10 mouse cellular contexts compared by ENCODE assay signal in the genomic region with DNA sequence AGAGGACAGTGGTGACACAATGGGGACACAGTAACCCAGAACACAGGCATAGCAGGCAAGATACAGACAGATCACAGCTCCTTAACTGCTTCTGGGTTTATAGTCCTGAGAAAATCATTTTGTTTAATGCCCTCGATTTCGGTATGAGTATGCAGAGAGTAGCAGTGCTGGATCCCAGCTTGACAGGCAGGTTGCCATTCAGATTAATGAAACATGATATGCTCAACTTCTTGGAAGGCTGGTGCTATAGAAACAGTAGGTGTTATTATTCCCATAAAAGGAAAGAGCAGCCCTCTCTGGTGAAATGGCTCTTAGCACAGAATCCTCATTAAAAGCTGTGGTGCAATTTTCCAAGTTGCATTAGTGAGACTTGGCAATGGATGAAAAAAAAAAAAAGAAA.
A peak's percentile ranks its signal among the peaks of the same experiment; 100 is the strongest.
DNase-seq lines count a peak whose midpoint lies in the region; ATAC-seq and TF ChIP-seq lines count a peak whose summit lies in the region.
"Had no signal": no experiment of that assay in that cellular context is flagged by ENCODE, and none has a peak within 500 bp of the region (broad histone marks: within the 10 kb centered on the region; RNA-seq: fewer than 3 reads in every experiment).

No protein-coding gene starts in this region.

- H3K36me3 ChIP-seq in embryonic facial prominence, embryonic 14.5 days (ENCODE audit: control insufficient read depth, insufficient read depth, low read length): no peaks in the 10 kb centered on the region
- peaks cover 6% of the 10 kb centered on the region for H3K36me3 ChIP-seq in midbrain, embryonic 14.5 days (ENCODE audit: control insufficient read depth, insufficient read depth, low read length)
- H3K36me3 ChIP-seq: stomach, embryonic 15.5 days had no signal

- no peak for TF ChIP-seq CTCF in left cerebral cortex, adult 2 months (IDR thresholded peaks at IDR 0.05)

- no peak overlapping the region for H3K4me3 ChIP-seq in left cerebral cortex, adult 2 months
- no peak overlapping the region for H3K4me3 ChIP-seq in embryonic facial prominence, embryonic 14.5 days (ENCODE audit: low read depth, low read length)
- H3K4me3 ChIP-seq in midbrain, embryonic 14.5 days (replicated peaks; ENCODE audit: low read depth, low read length): no peak overlapping the region
- H3K4me3 ChIP-seq: stomach, embryonic 15.5 days had no signal

- H3K27ac ChIP-seq in left cerebral cortex, adult 2 months: peak overlapping the region; percentile 50; the same call in 1 of the 2 replicates
- H3K27ac ChIP-seq in embryonic facial prominence, embryonic 14.5 days (replicated peaks; ENCODE audit: low read depth, low read length): peak overlapping the region; percentile 45; the same call in 1 of the 2 replicates
- H3K27ac ChIP-seq in midbrain, embryonic 14.5 days (replicated peaks; ENCODE audit: low read depth, low read length): peak overlapping the region; percentile 74
- H3K27ac ChIP-seq: stomach, embryonic 15.5 days had no signal

- intact Hi-C loops in left cerebral cortex, adult 2 months (cut with DNase I): no loop called here

- peak; percentile 69; the same call in 1 of the 2 replicates for ATAC-seq in embryonic facial prominence, embryonic 14.5 days (ENCODE audit: low read depth)
- no peak for ATAC-seq in midbrain, embryonic 14.5 days (ENCODE audit: low FRiP score, low TSS enrichment)
- ATAC-seq in erythroblast, adult 5-6 weeks (replicated peaks; ENCODE audit: low FRiP score, poor library complexity, severe bottlenecking): no peak

- H3K27me3 ChIP-seq in embryonic facial prominence, embryonic 14.5 days (replicated peaks; ENCODE audit: control insufficient read depth, insufficient read depth, low read length): no peaks in the 10 kb centered on the region
- no peaks in the 10 kb centered on the region for H3K27me3 ChIP-seq in midbrain, embryonic 14.5 days (ENCODE audit: control insufficient read depth, insufficient read depth, low read length)
- H3K27me3 ChIP-seq: stomach, embryonic 15.5 days had no signal

- H3K9ac ChIP-seq in embryonic facial prominence, embryonic 14.5 days (ENCODE audit: low read depth, low read length): no peak overlapping the region
- no peak overlapping the region for H3K9ac ChIP-seq in midbrain, embryonic 14.5 days (replicated peaks; ENCODE audit: low read length)
- H3K9ac ChIP-seq: stomach, embryonic 15.5 days had no signal

- 20% methylated on average over 2 of the region's 2 CpGs for WGBS in embryonic facial prominence, embryonic 14.5 days
- WGBS in midbrain, embryonic 14.5 days: 7% methylated on average over 2 of the region's 2 CpGs

- no peaks in the 10 kb centered on the region for H3K9me3 ChIP-seq in embryonic facial prominence, embryonic 14.5 days (ENCODE audit: control insufficient read depth, low read length)
- H3K9me3 ChIP-seq in midbrain, embryonic 14.5 days (ENCODE audit: control insufficient read depth, low read length): no peaks in the 10 kb centered on the region
- H3K9me3 ChIP-seq: stomach, embryonic 15.5 days had no signal

- H3K4me2 ChIP-seq in embryonic facial prominence, embryonic 14.5 days (ENCODE audit: low read depth, low read length): no peak overlapping the region
- peak overlapping the region; percentile 5; the same call in 1 of the 2 replicates for H3K4me2 ChIP-seq in midbrain, embryonic 14.5 days (ENCODE audit: low read length)
- H3K4me2 ChIP-seq: stomach, embryonic 15.5 days had no signal

- peaks cover 7% of the 10 kb centered on the region for H3K4me1 ChIP-seq in embryonic facial prominence, embryonic 14.5 days (ENCODE audit: control insufficient read depth, insufficient read depth, low read length)
- H3K4me1 ChIP-seq in midbrain, embryonic 14.5 days (ENCODE audit: control insufficient read depth, insufficient read depth, low read length): peaks cover 21% of the 10 kb centered on the region
- H3K4me1 ChIP-seq: stomach, embryonic 15.5 days had no signal

- DNase-seq in left cerebral cortex, adult 2 months (ENCODE audit: extremely low spot score in 1 of 2, low spot score in 2 of 2): no peak
- DNase-seq in left cerebral cortex, adult 8-10 months (ENCODE audit: low spot score in 2 of 2): no peak
- peak; percentile 67 for DNase-seq in embryonic facial prominence, embryonic 14.5 days (ENCODE audit: low spot score)
- peak; percentile 88 for DNase-seq in gonadal fat pad, adult 2 months (ENCODE audit: low read depth)
- peak; percentile 55 for DNase-seq in midbrain, embryonic 14.5 days
- no peak for DNase-seq in urinary bladder, adult 2 months (ENCODE audit: low spot score)
- no peak for DNase-seq in MN1 (ENCODE audit: low spot score)
- DNase-seq: kidney, adult 2 months had no signal

Comparison
In these comparisons a context has a peak if more than half of its experiments do, and no peak if none do; other contexts are left out.
1. DNase-seq: peak in embryonic facial prominence, embryonic 14.5 days (single experiment), gonadal fat pad, adult 2 months (single experiment) and midbrain, embryonic 14.5 days (single experiment); none in left cerebral cortex, adult 2 months (0 of 2), left cerebral cortex, adult 8-10 months (0 of 2), urinary bladder, adult 2 months (single experiment) and MN1 (single experiment).
2. Peak in every context shown above with its lines, with median percentiles within 50 percentile points of each other: H3K27ac ChIP-seq.